18 mouse cellular contexts compared by ENCODE assay signal in genomic region chr7:34534241-34534640, GRCm38 (mm10).
"Had no signal": no experiment of that assay in that cellular context is flagged by ENCODE, and none has a peak within 500 bp of the region (broad histone marks: within the 10 kb centered on the region; RNA-seq: fewer than 3 reads in every experiment).

No protein-coding gene starts in this region.

- H3K36me3 ChIP-seq: limb, embryonic 12.5 days; limb, embryonic 15.5 days; midbrain, embryonic 13.5 days had no signal

- H3K4me3 ChIP-seq: limb, embryonic 12.5 days; limb, embryonic 15.5 days; midbrain, embryonic 13.5 days had no signal

- DNase-seq: kidney, adult 2 months; kidney, postnatal 25 days; left cerebral cortex, postnatal 4 days; liver, postnatal 0 days; lung, embryonic 14.5 days; right cerebral cortex, postnatal 14 days; right cerebral cortex, postnatal 4 days; thymus, adult 18-20 months had no signal

- H3K4me1 ChIP-seq: limb, embryonic 12.5 days; limb, embryonic 15.5 days; midbrain, embryonic 13.5 days had no signal

- ATAC-seq: intestine, postnatal 0 days; liver, postnatal 0 days; lung, postnatal 0 days; midbrain, embryonic 13.5 days; midbrain, embryonic 16.5 days had no signal

- H3K9me3 ChIP-seq: limb, embryonic 12.5 days; limb, embryonic 15.5 days; midbrain, embryonic 13.5 days had no signal

- H3K27me3 ChIP-seq: limb, embryonic 12.5 days; limb, embryonic 15.5 days; midbrain, embryonic 13.5 days had no signal

- H3K27ac ChIP-seq: kidney, postnatal 0 days; limb, embryonic 12.5 days; limb, embryonic 15.5 days; liver, embryonic 14.5 days; macrophage; midbrain, embryonic 13.5 days; stomach, postnatal 0 days had no signal
